Mouse (Mus musculus) lung, postnatal 0 days (tissue): ENCODE results near the gene Gm21028.

Source experiments
- CTCF ChIP-seq: IDR thresholded peaks from 2 replicates; pipeline ENCODE4 v1.5.1; 2016; ENCODE audit warnings: antibody characterized with exemption, mild to moderate bottlenecking
- EP300 ChIP-seq: IDR thresholded peaks from 2 replicates; pipeline ENCODE4 v1.6.1; 2016; ENCODE audit warnings: antibody characterized with exemption, mild to moderate bottlenecking, control low read depth

- TF ChIP-seq CTCF, result no peak
- no peak for TF ChIP-seq EP300
These were observed at the start of gene Gm21028 for GRCm38 (mm10) chr7:42578488-42578887.
